Mouse (Mus musculus): ENCODE data around the gene Chek1.

GRCm38 (mm10) chr9:36705923-36706322 is 20.9 kb downstream of the Chek1 start:
- no peak for TF ChIP-seq POLR2A (IDR thresholded peaks at IDR 0.05; ENCODE audit: borderline replicate concordance, low read depth, low read length)
- no peak for TF ChIP-seq CTCF (IDR thresholded peaks at IDR 0.05; ENCODE audit: low read depth, low read length)

Measured in bone marrow macrophage, adult 2 months (primary cell).